Mouse (Mus musculus): ENCODE data around the gene Cap1. TPM values are rescaled to one million over a fixed set of nuclear protein-coding genes. Genes with fewer than 3 reads are reported as not detected.
A peak's percentile ranks its signal among the peaks of the same experiment; 100 is the strongest.

Gene Cap1
- total RNA-seq, 1 experiment = 130 TPM

DNA sequence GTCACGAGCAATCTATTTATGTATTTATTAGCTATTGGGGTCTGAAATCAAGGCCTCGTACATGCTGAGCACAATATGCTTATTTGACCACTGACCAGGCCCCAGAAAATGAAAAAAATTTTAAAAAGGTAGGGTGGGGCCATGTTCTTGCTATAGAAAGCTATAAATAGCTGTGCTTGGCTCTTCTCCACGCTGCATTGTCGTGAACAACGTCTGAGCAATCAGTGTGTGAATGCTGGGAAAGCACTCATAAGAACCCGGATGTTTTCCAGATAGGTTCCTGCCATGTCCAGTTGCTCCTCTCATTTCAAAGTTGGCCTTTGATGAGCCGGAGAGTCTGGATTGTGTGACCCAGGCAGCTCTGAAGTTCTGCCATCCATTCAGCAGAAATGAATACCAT is 28.3 kb upstream of the Cap1 start:
- Histone ChIP-seq H3K4me1 (ENCODE audit: control insufficient read depth in 2 of 2, insufficient read depth in 2 of 2, low read length in 2 of 2, poor library complexity in 1 of 2) (no peaks in the 10 kb centered on the region), H3K9ac (ENCODE audit: insufficient read depth, low read depth, low read length, poor library complexity, severe bottlenecking) (no peak overlapping the region), H3K9me3 (ENCODE audit: control insufficient read depth, insufficient read depth, low read depth, low read length) (no peaks in the 10 kb centered on the region), H3K4me3 (ENCODE audit: insufficient read depth in 1 of 2, low read depth in 1 of 2, low read length in 2 of 2, poor library complexity in 1 of 2, severe bottlenecking in 1 of 2) (no peak overlapping the region), H3K36me3 (ENCODE audit: control insufficient read depth, insufficient read depth, low read length, poor library complexity, severe bottlenecking) (no peaks in the 10 kb centered on the region), H3K27ac (ENCODE audit: insufficient read depth, low read depth, low read length, poor library complexity, severe bottlenecking) (no peak overlapping the region)
- no peak for DNase-seq (ENCODE audit: low read depth, low spot score)
- in situ Hi-C loops (cut with MboI; ENCODE audit: low sequenced_read_pairs in 2 of 2, unreplicated experiment in 2 of 2) = loop anchor here (10.0 to 25.0 kb wide), 2 partner anchors 171 to 173 kb away; no protein-coding TSS in a partner anchor
- no peak for TF ChIP-seq HCFC1 (IDR thresholded peaks at IDR 0.05; ENCODE audit: borderline replicate concordance, insufficient read depth, low read length)
- no peak for TF ChIP-seq CHD2 (IDR thresholded peaks at IDR 0.05; ENCODE audit: low read depth, low read length)
- TF ChIP-seq ZNF384 (IDR thresholded peaks at IDR 0.05; ENCODE audit: low read depth, low read length) = no peak

- DNase-seq (ENCODE audit: low read depth, low spot score) = no peak
- Histone ChIP-seq H3K4me3 (ENCODE audit: insufficient read depth in 1 of 2, low read depth in 1 of 2, low read length in 2 of 2, poor library complexity in 1 of 2, severe bottlenecking in 1 of 2) (no peak overlapping the region), H3K9ac (ENCODE audit: insufficient read depth, low read depth, low read length, poor library complexity, severe bottlenecking) (no peak overlapping the region), H3K27ac (ENCODE audit: insufficient read depth, low read depth, low read length, poor library complexity, severe bottlenecking) (no peak overlapping the region), H3K36me3 (ENCODE audit: control insufficient read depth, insufficient read depth, low read length, poor library complexity, severe bottlenecking) (no peaks in the 10 kb centered on the region), H3K4me1 (ENCODE audit: control insufficient read depth in 2 of 2, insufficient read depth in 2 of 2, low read length in 2 of 2, poor library complexity in 1 of 2) (no peaks in the 10 kb centered on the region), H3K9me3 (ENCODE audit: control insufficient read depth, insufficient read depth, low read depth, low read length) (no peaks in the 10 kb centered on the region)
- in situ Hi-C loops (cut with MboI; ENCODE audit: low sequenced_read_pairs in 2 of 2, unreplicated experiment in 2 of 2) = loop anchor here (10.0 to 25.0 kb wide), 2 partner anchors 172 to 175 kb away; no protein-coding TSS in a partner anchor
- TF ChIP-seq CHD2 (IDR thresholded peaks at IDR 0.05; ENCODE audit: low read depth, low read length) (no peak), ZC3H11A (IDR thresholded peaks at IDR 0.05; ENCODE audit: borderline replicate concordance, low read depth, low read length) (peak; percentile 57; the same call in 1 of the 2 replicates)
Observed at GRCm38 (mm10) chr4:122912613-122913012, 26.8 kb upstream of the Cap1 start.

GRCm38 (mm10) chr4:122910577-122910976 is 24.7 kb upstream of the Cap1 start:
- H3K36me3 ChIP-seq (ENCODE audit: control insufficient read depth, insufficient read depth, low read length, poor library complexity, severe bottlenecking) = no peaks in the 10 kb centered on the region
- DNase-seq (ENCODE audit: low read depth, low spot score) = peak; percentile 58
- in situ Hi-C loops (cut with MboI; ENCODE audit: low sequenced_read_pairs in 2 of 2, unreplicated experiment in 2 of 2) = loop anchor here (10.0 to 25.0 kb wide), 2 partner anchors 174 to 177 kb away; no protein-coding TSS in a partner anchor
- no peaks in the 10 kb centered on the region for H3K4me1 ChIP-seq (ENCODE audit: control insufficient read depth in 2 of 2, insufficient read depth in 2 of 2, low read length in 2 of 2, poor library complexity in 1 of 2)
- H3K4me3 ChIP-seq (ENCODE audit: insufficient read depth in 1 of 2, low read depth in 1 of 2, low read length in 2 of 2, poor library complexity in 1 of 2, severe bottlenecking in 1 of 2) = no peak overlapping the region
- TF ChIP-seq ZC3H11A (IDR thresholded peaks at IDR 0.05; ENCODE audit: borderline replicate concordance, low read depth, low read length) (peak; percentile 57; the same call in 1 of the 2 replicates), MAFK (IDR thresholded peaks at IDR 0.05; ENCODE audit: insufficient read depth, low read depth, low read length) (no peak)
- H3K27ac ChIP-seq (ENCODE audit: insufficient read depth, low read depth, low read length, poor library complexity, severe bottlenecking) = no peak overlapping the region
- no peaks in the 10 kb centered on the region for H3K9me3 ChIP-seq (ENCODE audit: control insufficient read depth, insufficient read depth, low read depth, low read length)
- no peak overlapping the region for H3K9ac ChIP-seq (ENCODE audit: insufficient read depth, low read depth, low read length, poor library complexity, severe bottlenecking)

- in situ Hi-C loops (cut with MboI; ENCODE audit: low sequenced_read_pairs in 2 of 2, unreplicated experiment in 2 of 2) = loop anchor here (10.0 to 25.0 kb wide), 2 partner anchors 175 to 178 kb away; no protein-coding TSS in a partner anchor
- no peak for DNase-seq (ENCODE audit: low read depth, low spot score)
- H3K27ac ChIP-seq (ENCODE audit: insufficient read depth, low read depth, low read length, poor library complexity, severe bottlenecking) = no peak overlapping the region
Observed at GRCm38 (mm10) chr4:122909572-122910189, 23.8 kb upstream of the Cap1 start.

GRCm38 (mm10) chr4:122905359-122905758 is 19.5 kb upstream of the Cap1 start:
- Histone ChIP-seq H3K36me3 (ENCODE audit: control insufficient read depth, insufficient read depth, low read length, poor library complexity, severe bottlenecking) (no peaks in the 10 kb centered on the region), H3K9me3 (ENCODE audit: control insufficient read depth, insufficient read depth, low read depth, low read length) (no peaks in the 10 kb centered on the region), H3K4me3 (ENCODE audit: insufficient read depth in 1 of 2, low read depth in 1 of 2, low read length in 2 of 2, poor library complexity in 1 of 2, severe bottlenecking in 1 of 2) (no peak overlapping the region), H3K9ac (ENCODE audit: insufficient read depth, low read depth, low read length, poor library complexity, severe bottlenecking) (no peak overlapping the region), H3K27ac (ENCODE audit: insufficient read depth, low read depth, low read length, poor library complexity, severe bottlenecking) (no peak overlapping the region), H3K4me1 (ENCODE audit: control insufficient read depth in 2 of 2, insufficient read depth in 2 of 2, low read length in 2 of 2, poor library complexity in 1 of 2) (no peaks in the 10 kb centered on the region)
- no peak for DNase-seq (ENCODE audit: low read depth, low spot score)
- in situ Hi-C loops (cut with MboI; ENCODE audit: low sequenced_read_pairs in 2 of 2, unreplicated experiment in 2 of 2) = loop anchor here in 1 of 2 experiments (25.0 kb wide), 1 partner anchor 182 kb away; no protein-coding TSS in a partner anchor
- TF ChIP-seq ZNF384 (IDR thresholded peaks at IDR 0.05; ENCODE audit: low read depth, low read length) (no peak), CHD2 (IDR thresholded peaks at IDR 0.05; ENCODE audit: low read depth, low read length) (no peak), MAFK (IDR thresholded peaks at IDR 0.05; ENCODE audit: insufficient read depth, low read depth, low read length) (no peak), ZC3H11A (IDR thresholded peaks at IDR 0.05; ENCODE audit: borderline replicate concordance, low read depth, low read length) (no peak), HCFC1 (IDR thresholded peaks at IDR 0.05; ENCODE audit: borderline replicate concordance, insufficient read depth, low read length) (no peak)

More at GRCm38 (mm10) chr4:122909572-122910189, 23.8 kb upstream of the Cap1 start:
- Histone ChIP-seq H3K9ac (ENCODE audit: insufficient read depth, low read depth, low read length, poor library complexity, severe bottlenecking) (no peak overlapping the region), H3K9me3 (ENCODE audit: control insufficient read depth, insufficient read depth, low read depth, low read length) (no peaks in the 10 kb centered on the region), H3K4me1 (ENCODE audit: control insufficient read depth in 2 of 2, insufficient read depth in 2 of 2, low read length in 2 of 2, poor library complexity in 1 of 2) (no peaks in the 10 kb centered on the region), H3K4me3 (ENCODE audit: insufficient read depth in 1 of 2, low read depth in 1 of 2, low read length in 2 of 2, poor library complexity in 1 of 2, severe bottlenecking in 1 of 2) (no peak overlapping the region), H3K36me3 (ENCODE audit: control insufficient read depth, insufficient read depth, low read length, poor library complexity, severe bottlenecking) (no peaks in the 10 kb centered on the region)
- TF ChIP-seq CHD2 (IDR thresholded peaks at IDR 0.05; ENCODE audit: low read depth, low read length) = no peak
- TF ChIP-seq MAFK (IDR thresholded peaks at IDR 0.05; ENCODE audit: insufficient read depth, low read depth, low read length) = no peak
- no peak for TF ChIP-seq ZNF384 (IDR thresholded peaks at IDR 0.05; ENCODE audit: low read depth, low read length)
- TF ChIP-seq HCFC1 (IDR thresholded peaks at IDR 0.05; ENCODE audit: borderline replicate concordance, insufficient read depth, low read length) = no peak
- no peak for TF ChIP-seq ZC3H11A (IDR thresholded peaks at IDR 0.05; ENCODE audit: borderline replicate concordance, low read depth, low read length)
